Comparison of ENCODE assay signal across 19 mouse cellular contexts in the genomic region with DNA sequence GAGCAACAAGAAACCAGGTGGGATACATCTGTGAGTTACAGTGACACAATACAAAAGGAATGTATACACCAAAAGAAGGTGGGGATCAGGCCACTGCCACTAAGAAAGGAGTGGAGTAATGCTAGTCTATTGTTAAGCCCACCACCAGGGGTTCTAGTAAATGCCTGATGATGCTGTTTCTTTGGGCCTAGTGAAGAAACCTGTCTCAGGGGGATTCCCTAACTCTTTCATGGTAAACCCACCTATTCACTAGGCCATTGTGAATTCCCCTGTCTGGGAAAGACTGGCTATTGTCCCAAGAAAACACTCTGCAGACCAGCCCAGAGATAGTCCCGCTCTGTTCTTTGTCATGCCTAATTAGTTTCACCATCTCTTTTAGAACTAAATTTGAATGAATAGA.
DNase-seq lines count a peak whose midpoint lies in the region; ATAC-seq and TF ChIP-seq lines count a peak whose summit lies in the region.
"Had no signal": no experiment of that assay in that cellular context is flagged by ENCODE, and none has a peak within 500 bp of the region (broad histone marks: within the 10 kb centered on the region; RNA-seq: fewer than 3 reads in every experiment).

No protein-coding gene starts in this region.

- in situ Hi-C loops in ES-E14 (cut with MboI; ENCODE audit: low sequenced_read_pairs in 2 of 2, unreplicated experiment in 2 of 2), result no loop called here

- H3K9me3 ChIP-seq in ES-E14 (ENCODE audit: control insufficient read depth, insufficient read depth, low read depth, low read length), result no peaks in the 10 kb centered on the region
- no peaks in the 10 kb centered on the region for H3K9me3 ChIP-seq in forebrain, embryonic 14.5 days (replicated peaks; ENCODE audit: control insufficient read depth, low read length)
- H3K9me3 ChIP-seq: embryonic facial prominence, embryonic 10.5 days; embryonic facial prominence, embryonic 12.5 days; forebrain, embryonic 13.5 days had no signal

- no peak for ATAC-seq in forebrain, embryonic 14.5 days
- ATAC-seq: activated CD4-positive, CD25-positive, alpha-beta regulatory T cell, adult 4 months; forebrain, embryonic 13.5 days; forebrain, embryonic 16.5 days had no signal

- H3K27ac ChIP-seq in ES-E14 (ENCODE audit: insufficient read depth, low read depth, low read length, poor library complexity, severe bottlenecking), result peak overlapping the region; percentile 56; the same call in 1 of the 2 replicates
- H3K27ac ChIP-seq in forebrain, embryonic 14.5 days (ENCODE audit: low read depth, low read length), result no peak overlapping the region
- H3K27ac ChIP-seq: embryonic facial prominence, embryonic 10.5 days; embryonic facial prominence, embryonic 12.5 days; forebrain, embryonic 13.5 days had no signal

- H3K9ac ChIP-seq in ES-E14 (ENCODE audit: insufficient read depth, low read depth, low read length, poor library complexity, severe bottlenecking), result no peak overlapping the region
- H3K9ac ChIP-seq in forebrain, embryonic 14.5 days (ENCODE audit: low read length), result no peak overlapping the region
- H3K9ac ChIP-seq: embryonic facial prominence, embryonic 12.5 days; forebrain, embryonic 13.5 days had no signal

- DNase-seq in ES-CJ7 (ENCODE audit: low read depth, low spot score), result peak; percentile 95
- peak; percentile 68 for DNase-seq in ES-E14 (ENCODE audit: low read depth, low spot score)
- DNase-seq in WW6 (ENCODE audit: low read depth, low spot score), result peak; percentile 7
- no peak for DNase-seq in ovary, adult 18-20 months (ENCODE audit: low spot score)
- DNase-seq in forebrain, embryonic 14.5 days (ENCODE audit: low spot score), result no peak
- DNase-seq in heart, adult 8-10 months (ENCODE audit: low spot score), result no peak
- DNase-seq: adrenal gland, adult 8-10 months; adrenal gland, postnatal 14 days; adrenal gland, postnatal 36 days; cerebellum, adult 11-12 months; cerebellum, adult 2 months; cerebellum, adult 9-10 months; cerebellum, postnatal 10 days; cerebellum, postnatal 25 days had no signal

- WGBS in forebrain, embryonic 14.5 days, result 31% methylated on average over 1 of the region's 1 CpGs

- peaks cover 0 to 8% of the 10 kb centered on the region in 2 experiments; a peak in 3 of 4 replicates for H3K4me1 ChIP-seq in ES-E14 (ENCODE audit: control insufficient read depth in 2 of 2, insufficient read depth in 2 of 2, low read length in 2 of 2, poor library complexity in 1 of 2)
- no peaks in the 10 kb centered on the region for H3K4me1 ChIP-seq in forebrain, embryonic 14.5 days (ENCODE audit: control insufficient read depth, insufficient read depth, low read length)
- H3K4me1 ChIP-seq: embryonic facial prominence, embryonic 10.5 days; embryonic facial prominence, embryonic 12.5 days; forebrain, embryonic 13.5 days had no signal

- H3K4me2 ChIP-seq in forebrain, embryonic 14.5 days (ENCODE audit: low read length), result no peak overlapping the region
- H3K4me2 ChIP-seq: embryonic facial prominence, embryonic 12.5 days; forebrain, embryonic 13.5 days had no signal

- H3K4me3 ChIP-seq in ES-E14 (ENCODE audit: insufficient read depth in 1 of 2, low read depth in 1 of 2, low read length in 2 of 2, poor library complexity in 1 of 2, severe bottlenecking in 1 of 2), result no peak overlapping the region
- H3K4me3 ChIP-seq in forebrain, embryonic 14.5 days (ENCODE audit: low read depth, low read length), result no peak overlapping the region
- H3K4me3 ChIP-seq: embryonic facial prominence, embryonic 10.5 days; embryonic facial prominence, embryonic 12.5 days; forebrain, embryonic 13.5 days had no signal

- no peaks in the 10 kb centered on the region for H3K36me3 ChIP-seq in ES-E14 (ENCODE audit: control insufficient read depth, insufficient read depth, low read length, poor library complexity, severe bottlenecking)
- H3K36me3 ChIP-seq in forebrain, embryonic 14.5 days (ENCODE audit: control insufficient read depth, insufficient read depth, low read length), result no peaks in the 10 kb centered on the region
- H3K36me3 ChIP-seq: embryonic facial prominence, embryonic 10.5 days; embryonic facial prominence, embryonic 12.5 days had no signal

- H3K27me3 ChIP-seq in forebrain, embryonic 14.5 days (replicated peaks; ENCODE audit: control insufficient read depth, insufficient read depth, low read length), result no peaks in the 10 kb centered on the region
- H3K27me3 ChIP-seq: embryonic facial prominence, embryonic 12.5 days; forebrain, embryonic 13.5 days had no signal

TF ChIP-seq in ES-E14, 5 proteins besides CTCF, POLR2A, EP300 and RAD21:
- TF ChIP-seq ZC3H11A (IDR thresholded peaks at IDR 0.05; ENCODE audit: borderline replicate concordance, low read depth, low read length), result no peak
- peak; percentile 61 for TF ChIP-seq CHD2 (IDR thresholded peaks at IDR 0.05; ENCODE audit: low read depth, low read length)
- peak; percentile 43; the same call in 1 of the 2 replicates for TF ChIP-seq MAFK (IDR thresholded peaks at IDR 0.05; ENCODE audit: insufficient read depth, low read depth, low read length)
- TF ChIP-seq HCFC1 (IDR thresholded peaks at IDR 0.05; ENCODE audit: borderline replicate concordance, insufficient read depth, low read length), result no peak
- no peak for TF ChIP-seq ZNF384 (IDR thresholded peaks at IDR 0.05; ENCODE audit: low read depth, low read length)

Comparison
In these comparisons a context has a peak if more than half of its experiments do, and no peak if none do; other contexts are left out.
1. DNase-seq: peak in ES-CJ7 (single experiment), ES-E14 (single experiment) and WW6 (single experiment); none in ovary, adult 18-20 months (single experiment), forebrain, embryonic 14.5 days (single experiment) and heart, adult 8-10 months (single experiment).